Mouse (Mus musculus): ENCODE results near the gene Osbpl7.

- TF ChIP-seq CTCF (IDR thresholded peaks at IDR 0.05; ENCODE audit: low read depth): no peak
- no peak for TF ChIP-seq EP300 (IDR thresholded peaks at IDR 0.05; ENCODE audit: low read depth)
Measured at GRCm38 (mm10) chr11:97021121-97021765, 29.2 kb upstream of the Osbpl7 start.
